Mouse (Mus musculus): Measurements from ENCODE around the gene Pigz. TPM values are rescaled to one million over a fixed set of nuclear protein-coding genes. Genes with fewer than 3 reads are reported as not detected.

Gene Pigz
- polyA plus RNA-seq, 1 experiment from 2014 or later = 0.52 TPM

DNA sequence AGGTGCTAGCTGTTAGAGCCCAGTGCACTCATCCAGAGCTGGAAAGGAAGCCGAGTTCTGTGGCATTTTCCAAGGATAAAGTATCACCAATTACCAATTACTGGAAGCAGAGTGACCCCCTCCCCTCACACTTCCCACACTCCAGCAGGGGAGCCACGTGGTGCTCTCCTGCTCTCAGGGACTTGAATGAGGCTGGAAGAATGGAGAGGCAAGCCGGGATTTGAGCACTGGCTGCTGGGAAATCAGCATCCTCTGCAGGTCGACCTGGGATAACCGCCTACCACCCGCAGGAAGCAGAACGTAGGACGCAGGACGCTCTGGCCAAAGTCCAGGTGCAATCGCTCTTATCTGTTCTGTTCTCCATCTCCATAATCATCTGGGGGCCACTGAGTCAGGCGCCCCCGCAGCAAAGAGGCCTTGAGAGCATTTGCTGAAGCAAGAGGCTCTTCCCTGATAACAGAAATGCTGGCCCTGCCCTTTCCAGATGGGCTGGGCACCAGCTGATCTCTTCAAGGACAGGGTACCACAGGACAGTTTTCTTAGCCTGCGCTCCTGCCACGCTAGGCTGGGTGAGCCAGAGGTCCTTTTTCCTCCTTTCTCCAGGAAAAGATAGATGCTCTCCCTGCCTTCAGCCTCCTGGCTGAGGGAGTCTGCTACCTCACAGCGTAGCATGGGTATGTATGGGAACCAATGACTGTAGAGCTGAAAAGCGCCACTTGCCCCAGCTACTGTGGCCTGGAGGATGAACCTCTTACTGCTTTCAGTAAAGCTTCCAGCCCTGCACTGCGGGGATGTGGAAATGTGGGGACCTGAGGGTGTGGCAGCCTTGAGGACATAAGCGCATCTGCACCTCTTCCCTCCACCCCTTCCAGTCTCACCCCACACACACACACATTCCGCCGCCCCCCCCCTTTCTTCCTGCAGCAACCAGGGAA, 27.5 kb upstream of the Pigz start:
- H3K27me3 ChIP-seq (replicated peaks) = 0 out of 2 replicates have a peak, but pooled peaks cover 3% of the 10 kb centered on the region
- ATAC-seq (ENCODE audit: insufficient number of reproducible peaks, low FRiP score) = peak; percentile 55; the same call in 1 of the 2 replicates
- WGBS = 26% methylated on average over 20 of the region's 20 CpGs
- H3K4me1 ChIP-seq (replicated peaks) = peaks cover 15% of the 10 kb centered on the region
- 0 out of 2 replicates have a peak overlapping the region, but pooled peaks have one; percentile 43 for H3K9ac ChIP-seq
- peak overlapping the region; percentile 43 for H3K4me3 ChIP-seq
- H3K4me2 ChIP-seq = peak overlapping the region; percentile 72
- H3K9me3 ChIP-seq (replicated peaks) = no peaks in the 10 kb centered on the region
- H3K27ac ChIP-seq (ENCODE audit: poor library complexity, severe bottlenecking) = no peak overlapping the region
- no peaks in the 10 kb centered on the region for H3K36me3 ChIP-seq

DNA sequence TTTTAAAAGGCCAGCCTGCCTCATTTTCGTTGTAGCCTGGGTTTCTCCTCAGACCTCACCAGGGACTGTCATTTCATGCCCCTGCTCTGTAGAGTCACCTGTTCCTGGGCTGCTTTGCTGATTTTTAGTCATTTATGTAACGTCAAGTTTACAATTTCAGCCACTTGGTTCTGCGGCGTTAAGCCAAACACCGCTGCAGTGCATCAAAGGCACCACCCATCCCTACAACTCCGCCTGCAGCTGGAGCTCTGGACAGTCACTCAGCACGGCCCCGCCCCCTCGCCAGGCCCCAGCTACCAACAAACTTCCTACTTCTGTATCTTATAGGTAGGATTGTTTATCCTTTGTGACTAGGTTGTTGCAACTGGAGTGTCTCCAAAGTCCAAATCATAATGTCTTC, 26.8 kb upstream of the Pigz start:
- H3K27ac ChIP-seq (ENCODE audit: poor library complexity, severe bottlenecking) = no peak overlapping the region
- H3K4me1 ChIP-seq (replicated peaks) = peaks cover 15% of the 10 kb centered on the region
- WGBS = 4% methylated on average over 9 of the region's 9 CpGs
- H3K4me3 ChIP-seq = peak overlapping the region; percentile 43
- no peaks in the 10 kb centered on the region for H3K36me3 ChIP-seq
- no peak; the same call in 1 of the 2 replicates for ATAC-seq (ENCODE audit: insufficient number of reproducible peaks, low FRiP score)
- H3K27me3 ChIP-seq (replicated peaks) = 0 out of 2 replicates have a peak, but pooled peaks cover 3% of the 10 kb centered on the region
- H3K9ac ChIP-seq = 0 out of 2 replicates have a peak overlapping the region, but pooled peaks have one; percentile 43
- peak overlapping the region; percentile 72 for H3K4me2 ChIP-seq
- H3K9me3 ChIP-seq (replicated peaks) = no peaks in the 10 kb centered on the region

DNA sequence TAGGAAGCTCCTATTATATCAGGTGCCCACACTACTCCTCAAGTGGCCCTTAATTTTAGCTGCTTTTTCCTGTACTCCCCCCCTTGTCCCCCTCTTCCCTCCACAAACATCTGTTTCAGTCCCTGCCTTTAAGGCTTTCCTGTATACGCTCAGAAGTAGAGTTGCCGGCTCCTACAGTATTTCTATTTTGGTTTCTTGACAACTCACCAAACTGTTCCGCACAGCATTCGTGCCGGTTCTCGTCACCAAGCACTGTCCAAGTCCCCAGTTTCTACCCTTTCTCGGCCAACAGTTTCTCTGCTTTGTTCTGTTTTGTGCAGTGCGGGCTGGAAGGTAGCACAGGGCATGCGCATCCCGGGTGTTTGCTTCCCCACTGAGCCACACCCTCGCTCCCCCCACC, 24.7 kb upstream of the Pigz start:
- H3K4me2 ChIP-seq = peak overlapping the region; percentile 27

DNA sequence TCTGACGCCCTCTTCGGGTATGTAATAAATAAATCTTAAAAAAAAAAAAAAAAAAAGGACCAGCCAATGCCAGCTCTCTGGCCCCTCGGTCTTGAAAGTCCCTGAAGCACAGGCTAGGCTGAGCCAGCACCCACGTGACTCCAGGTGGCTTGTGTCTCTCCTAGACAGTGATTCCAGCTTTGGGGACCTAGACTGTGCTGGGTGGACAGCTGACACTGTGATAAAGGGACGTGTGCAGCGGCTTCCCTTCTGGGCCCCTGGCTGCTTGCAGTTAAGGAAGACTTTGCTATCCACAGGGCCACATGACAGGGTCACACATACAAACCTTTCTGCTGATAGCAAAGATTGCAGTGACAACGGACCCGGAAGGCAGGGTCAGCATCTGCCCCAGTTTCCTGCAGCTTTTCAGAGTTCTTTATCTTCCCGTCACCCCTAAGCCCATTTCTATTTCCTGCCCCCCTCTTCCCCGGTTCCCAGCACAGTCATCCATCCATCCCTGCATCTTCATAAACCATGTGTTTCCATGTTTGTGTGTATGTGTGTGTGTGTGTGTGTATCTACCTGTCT, 23.3 kb upstream of the Pigz start:
- 50% methylated on average over 10 of the region's 10 CpGs for whole genome bisulfite sequencing
- no peak overlapping the region for H3K4me2 ChIP-seq
- no peak overlapping the region for H3K9ac ChIP-seq
- no peaks in the 10 kb centered on the region for H3K36me3 ChIP-seq
- ATAC-seq (ENCODE audit: insufficient number of reproducible peaks, low FRiP score) = no peak
- H3K4me1 ChIP-seq (replicated peaks) = peaks cover 15% of the 10 kb centered on the region
- no peak overlapping the region for H3K4me3 ChIP-seq
- H3K27me3 ChIP-seq (replicated peaks) = no peaks in the 10 kb centered on the region
- H3K9me3 ChIP-seq (replicated peaks) = no peaks in the 10 kb centered on the region
- no peak overlapping the region for H3K27ac ChIP-seq (ENCODE audit: poor library complexity, severe bottlenecking)

More for the DNA sequence above, 24.7 kb upstream of the Pigz start:
- 53% methylated on average over 11 of the region's 11 CpGs for WGBS
- Histone ChIP-seq H3K27me3 (replicated peaks) (0 out of 2 replicates have a peak, but pooled peaks cover 3% of the 10 kb centered on the region), H3K36me3 (no peaks in the 10 kb centered on the region), H3K4me3 (no peak overlapping the region), H3K4me1 (replicated peaks) (peaks cover 15% of the 10 kb centered on the region), H3K27ac (ENCODE audit: poor library complexity, severe bottlenecking) (no peak overlapping the region), H3K9ac (no peak overlapping the region), H3K9me3 (replicated peaks) (no peaks in the 10 kb centered on the region)
- ATAC-seq (ENCODE audit: insufficient number of reproducible peaks, low FRiP score) = no peak

DNA sequence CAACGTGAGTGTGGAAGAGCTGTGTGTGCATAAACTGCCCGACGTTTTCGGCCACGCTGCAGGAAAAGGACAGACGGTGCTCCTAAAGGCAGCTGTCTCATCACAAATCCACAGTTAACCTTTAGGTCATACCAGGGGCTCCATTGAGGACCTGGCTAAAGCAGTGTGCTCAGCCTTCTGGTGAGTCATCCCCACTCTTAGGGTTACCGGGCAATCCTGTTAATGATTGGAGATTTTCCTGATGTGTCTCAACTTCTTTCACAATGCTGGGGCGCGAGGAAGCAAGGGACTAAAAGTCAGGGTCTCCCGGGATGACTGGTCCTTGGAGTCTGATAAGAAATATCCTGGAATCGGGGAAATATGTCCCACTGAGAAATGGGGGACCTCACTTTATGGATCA, 15.9 kb upstream of the Pigz start:
- no peak for ATAC-seq (ENCODE audit: insufficient number of reproducible peaks, low FRiP score)
- Histone ChIP-seq H3K9ac (peak overlapping the region; percentile 53; the same call in 1 of the 2 replicates), H3K4me1 (replicated peaks) (no peaks in the 10 kb centered on the region; the same call in 1 of the 2 replicates), H3K27me3 (replicated peaks) (peaks cover 13% of the 10 kb centered on the region; the same call in 1 of the 2 replicates), H3K36me3 (no peaks in the 10 kb centered on the region), H3K4me2 (no peak overlapping the region), H3K9me3 (replicated peaks) (no peaks in the 10 kb centered on the region; the same call in 1 of the 2 replicates), H3K27ac (ENCODE audit: poor library complexity, severe bottlenecking) (no peak overlapping the region), H3K4me3 (no peak overlapping the region)
- WGBS = 64% methylated on average over 11 of the region's 11 CpGs

DNA sequence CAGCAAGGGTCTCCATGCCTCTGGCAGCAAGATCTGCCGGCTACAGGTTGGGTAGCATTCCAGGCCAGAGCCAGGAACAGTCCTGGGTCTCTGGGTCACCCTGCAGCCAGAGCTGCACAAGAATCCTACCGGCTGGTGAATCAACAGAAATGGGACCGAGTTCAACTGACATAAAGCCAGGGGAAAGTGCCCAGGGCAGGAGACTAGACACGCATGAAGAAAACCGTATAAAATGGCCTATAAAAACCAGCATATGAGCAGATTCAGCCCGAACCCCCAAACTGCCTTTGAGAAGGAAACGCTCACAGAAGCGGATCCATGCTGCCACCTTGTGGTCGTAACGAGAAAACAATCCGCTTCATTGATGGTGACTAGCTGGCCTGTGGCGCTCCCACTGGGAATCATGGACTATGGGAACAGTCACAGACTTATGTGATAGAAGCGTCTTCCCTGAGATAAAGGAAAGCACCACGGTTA, 15.4 kb upstream of the Pigz start:
- Histone ChIP-seq H3K4me3 (peak overlapping the region; percentile 24; the same call in 1 of the 2 replicates), H3K27ac (ENCODE audit: poor library complexity, severe bottlenecking) (no peak overlapping the region), H3K27me3 (replicated peaks) (peaks cover 13% of the 10 kb centered on the region; the same call in 1 of the 2 replicates), H3K9me3 (replicated peaks) (no peaks in the 10 kb centered on the region; the same call in 1 of the 2 replicates), H3K9ac (peak overlapping the region; percentile 53), H3K4me2 (peak overlapping the region; percentile 62), H3K36me3 (no peaks in the 10 kb centered on the region), H3K4me1 (replicated peaks) (no peaks in the 10 kb centered on the region; the same call in 1 of the 2 replicates)
- ATAC-seq (ENCODE audit: insufficient number of reproducible peaks, low FRiP score) = no peak
- WGBS = 4% methylated on average over 14 of the region's 14 CpGs

DNA sequence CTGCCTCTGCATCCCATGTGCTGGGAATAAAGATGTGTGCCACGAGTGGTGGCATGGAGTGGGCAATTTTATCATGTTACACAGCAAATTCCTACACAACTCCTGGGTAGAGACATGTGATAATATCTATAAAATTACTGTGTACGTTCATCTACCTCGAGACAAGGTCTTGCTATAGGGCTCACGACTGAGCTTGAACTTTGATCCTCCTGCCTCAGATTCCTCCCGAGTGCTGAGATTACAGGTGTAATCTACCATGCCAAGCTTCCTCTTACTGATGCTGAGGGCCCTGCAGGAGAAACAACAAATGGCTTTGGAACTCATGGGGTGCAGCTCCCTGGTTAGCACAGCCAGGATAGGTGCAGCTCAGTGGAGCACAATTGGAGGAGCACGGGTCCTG, 9.3 kb upstream of the Pigz start:
- Histone ChIP-seq H3K9ac (no peak overlapping the region), H3K36me3 (no peaks in the 10 kb centered on the region), H3K27ac (ENCODE audit: poor library complexity, severe bottlenecking) (no peak overlapping the region), H3K4me2 (no peak overlapping the region), H3K4me1 (replicated peaks) (peaks cover 8% of the 10 kb centered on the region; the same call in 1 of the 2 replicates), H3K9me3 (replicated peaks) (no peaks in the 10 kb centered on the region; the same call in 1 of the 2 replicates), H3K4me3 (no peak overlapping the region), H3K27me3 (replicated peaks) (0 out of 2 replicates have a peak, but pooled peaks cover 3% of the 10 kb centered on the region)
- whole genome bisulfite sequencing = 78% methylated on average over 6 of the region's 6 CpGs
- no peak for ATAC-seq (ENCODE audit: insufficient number of reproducible peaks, low FRiP score)

DNA sequence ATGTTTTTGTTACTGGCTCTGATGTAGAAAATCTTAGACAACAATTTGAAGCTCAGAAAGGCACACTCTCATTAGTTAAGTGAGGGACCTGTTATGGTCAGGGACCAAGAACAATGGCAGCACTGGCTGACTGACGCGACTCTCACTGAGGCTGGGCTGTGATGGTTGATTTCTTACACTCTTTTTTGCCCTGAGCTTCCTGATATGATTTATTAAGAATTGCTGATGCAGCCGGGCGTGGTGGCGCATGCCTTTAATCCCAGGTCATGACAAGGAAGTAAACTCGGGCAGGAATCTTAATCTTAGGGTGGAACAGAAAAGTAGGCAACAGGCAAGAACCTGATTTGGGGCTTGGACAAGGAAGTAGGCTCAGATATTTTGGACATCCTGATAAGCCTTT, 7.6 kb upstream of the Pigz start:
- WGBS = 83% methylated on average over 6 of the region's 6 CpGs
- Histone ChIP-seq H3K4me3 (no peak overlapping the region), H3K27ac (ENCODE audit: poor library complexity, severe bottlenecking) (no peak overlapping the region), H3K4me1 (replicated peaks) (peaks cover 8% of the 10 kb centered on the region; the same call in 1 of the 2 replicates), H3K27me3 (replicated peaks) (peaks cover 14% of the 10 kb centered on the region), H3K9me3 (replicated peaks) (no peaks in the 10 kb centered on the region; the same call in 1 of the 2 replicates), H3K36me3 (no peaks in the 10 kb centered on the region), H3K4me2 (no peak overlapping the region), H3K9ac (no peak overlapping the region)
- ATAC-seq (ENCODE audit: insufficient number of reproducible peaks, low FRiP score) = no peak

DNA sequence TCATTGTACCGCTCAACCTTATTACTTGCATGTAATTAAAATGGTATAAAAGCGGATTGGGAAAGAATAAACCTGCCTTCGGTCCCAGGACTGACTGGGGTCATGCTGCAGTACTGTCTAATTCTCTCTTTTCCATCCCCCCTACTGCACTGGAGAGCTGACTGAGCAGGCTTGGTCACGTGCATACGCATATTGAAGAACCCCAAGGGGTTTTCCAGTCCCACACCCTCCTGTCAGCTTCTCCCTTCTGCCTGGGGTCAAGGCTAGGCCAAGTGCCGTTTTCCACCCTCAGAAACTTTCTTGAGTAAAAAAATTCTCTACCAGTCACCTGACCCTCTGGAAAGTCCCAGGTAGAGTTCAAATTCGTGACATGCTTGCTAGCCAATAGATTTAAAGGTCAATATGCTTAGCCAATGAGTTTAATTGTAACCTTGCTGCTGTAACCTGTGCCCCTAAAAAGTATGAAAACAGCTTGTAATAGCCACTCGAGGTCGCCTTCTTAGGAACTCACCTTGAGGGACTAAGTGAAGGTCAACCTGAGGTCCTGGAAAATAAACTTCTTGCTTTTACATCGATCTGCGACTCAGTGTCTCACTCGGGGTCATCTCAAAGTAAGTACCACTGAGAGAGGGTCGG, 7.0 kb upstream of the Pigz start:
- Histone ChIP-seq H3K27me3 (replicated peaks) (peaks cover 20% of the 10 kb centered on the region), H3K27ac (ENCODE audit: poor library complexity, severe bottlenecking) (no peak overlapping the region), H3K9ac (no peak overlapping the region), H3K4me1 (replicated peaks) (peaks cover 8% of the 10 kb centered on the region; the same call in 1 of the 2 replicates), H3K36me3 (no peaks in the 10 kb centered on the region), H3K4me2 (no peak overlapping the region), H3K4me3 (no peak overlapping the region), H3K9me3 (replicated peaks) (no peaks in the 10 kb centered on the region; the same call in 1 of the 2 replicates)
- ATAC-seq (ENCODE audit: insufficient number of reproducible peaks, low FRiP score) = no peak
- WGBS = 80% methylated on average over 13 of the region's 13 CpGs

DNA sequence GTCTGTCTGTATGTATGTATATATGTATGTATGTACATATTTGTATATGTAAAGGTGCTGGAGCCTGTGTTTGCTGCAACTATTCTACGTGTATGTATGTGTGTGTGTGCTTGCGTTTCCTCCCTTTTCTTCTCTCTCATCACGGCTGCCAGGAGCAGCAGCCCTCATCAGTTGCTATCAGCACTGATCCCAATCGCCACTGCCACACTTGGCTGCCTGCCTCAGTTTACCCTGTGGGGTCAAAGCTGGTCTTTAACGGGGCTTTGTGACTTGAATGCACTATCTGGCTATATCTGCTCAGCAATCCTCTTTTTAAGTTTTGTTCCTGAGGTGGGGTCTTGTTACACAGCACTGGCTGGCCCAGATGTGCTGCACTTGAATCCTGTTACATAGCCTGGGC, 6.2 kb upstream of the Pigz start:
- H3K27ac ChIP-seq (ENCODE audit: poor library complexity, severe bottlenecking) = no peak overlapping the region
- H3K4me2 ChIP-seq = no peak overlapping the region
- H3K36me3 ChIP-seq = no peaks in the 10 kb centered on the region
- H3K27me3 ChIP-seq (replicated peaks) = peaks cover 20% of the 10 kb centered on the region
- H3K4me3 ChIP-seq = no peak overlapping the region
- 75% methylated on average over 5 of the region's 5 CpGs for WGBS
- H3K9ac ChIP-seq = no peak overlapping the region
- peaks cover 8% of the 10 kb centered on the region for H3K4me1 ChIP-seq (replicated peaks)
- no peaks in the 10 kb centered on the region; the same call in 1 of the 2 replicates for H3K9me3 ChIP-seq (replicated peaks)
- ATAC-seq (ENCODE audit: insufficient number of reproducible peaks, low FRiP score) = no peak
